ENCODE assay signal across 8 mouse cellular contexts in the genomic region with DNA sequence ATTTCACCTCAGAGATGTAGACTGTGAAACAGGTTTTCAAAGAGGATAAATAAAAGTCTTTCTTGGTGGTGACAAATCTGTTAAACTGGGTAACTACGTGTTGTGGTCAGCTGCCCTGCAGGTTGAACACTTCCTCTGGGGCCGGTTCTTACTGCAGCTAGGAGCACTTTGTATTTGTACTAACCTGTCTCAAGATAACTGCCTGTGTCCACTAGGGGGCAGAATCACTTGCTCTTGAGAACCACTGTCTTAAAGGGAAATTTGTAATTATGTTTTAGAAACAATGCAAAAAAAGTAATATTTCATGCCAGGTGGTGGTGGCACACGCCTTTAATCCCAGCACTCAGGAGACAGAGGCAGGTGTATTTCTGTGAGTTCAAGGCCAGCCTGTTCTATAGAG. TPM values are rescaled to one million over a fixed set of nuclear protein-coding genes. Genes with fewer than 3 reads are reported as not detected.
A peak's percentile ranks its signal among the peaks of the same experiment; 100 is the strongest.
DNase-seq lines count a peak whose midpoint lies in the region; TF ChIP-seq lines count a peak whose summit lies in the region.
"Had no signal": no experiment of that assay in that cellular context is flagged by ENCODE, and none has a peak within 500 bp of the region (broad histone marks: within the 10 kb centered on the region; RNA-seq: fewer than 3 reads in every experiment).

No protein-coding gene starts in this region.

- H3K9ac ChIP-seq in ES-E14 (ENCODE audit: insufficient read depth, low read depth, low read length, poor library complexity, severe bottlenecking), result no peak overlapping the region

- WGBS in bone marrow, adult 2 months, result 8% methylated on average over 3 of the region's 3 CpGs

- no peak overlapping the region for H3K27ac ChIP-seq in ES-E14 (ENCODE audit: insufficient read depth, low read depth, low read length, poor library complexity, severe bottlenecking)
- H3K27ac ChIP-seq in bone marrow, adult 2 months (ENCODE audit: control insufficient read depth, insufficient read depth, low read depth, low read length, poor library complexity), result no peak overlapping the region

- DNase-seq in left cerebral cortex, adult 18-20 months (ENCODE audit: low spot score in 2 of 2), result peak; percentile 37 to 50
- DNase-seq in left cerebral cortex, adult 11 months (ENCODE audit: low spot score), result no peak
- peak; percentile 70 for DNase-seq in ES-E14 (ENCODE audit: low read depth, low spot score)
- peak; percentile 41 for DNase-seq in gastrocnemius, postnatal 14 days
- DNase-seq in left cerebral cortex, postnatal 4 days, result peak; percentile 32
- peak; percentile 43 to 45 for DNase-seq in right cerebral cortex, postnatal 10 days (ENCODE audit: low spot score in 2 of 2)

- H3K4me1 ChIP-seq in ES-E14 (ENCODE audit: control insufficient read depth in 2 of 2, insufficient read depth in 2 of 2, low read length in 2 of 2, poor library complexity in 1 of 2), result no peaks in the 10 kb centered on the region
- no peaks in the 10 kb centered on the region; the same call in 1 of the 2 replicates for H3K4me1 ChIP-seq in bone marrow, adult 2 months (ENCODE audit: control insufficient read depth, insufficient read depth, low read length)
- H3K4me1 ChIP-seq: megakaryocyte, embryonic 14.5 days had no signal

- TF ChIP-seq POLR2A in bone marrow, adult 2 months (IDR thresholded peaks at IDR 0.05; ENCODE audit: borderline replicate concordance, control insufficient read depth, low read depth, low read length), result no peak

- peak; percentile 34; the same call in 1 of the 2 replicates for TF ChIP-seq CTCF in bone marrow, adult 2 months (IDR thresholded peaks at IDR 0.05; ENCODE audit: control insufficient read depth, insufficient read depth, low read length)

- H3K36me3 ChIP-seq in ES-E14 (ENCODE audit: control insufficient read depth, insufficient read depth, low read length, poor library complexity, severe bottlenecking), result peaks cover 43% of the 10 kb centered on the region

- H3K9me3 ChIP-seq in ES-E14 (ENCODE audit: control insufficient read depth, insufficient read depth, low read depth, low read length), result no peaks in the 10 kb centered on the region
- H3K9me3 ChIP-seq: megakaryocyte, embryonic 14.5 days had no signal

- in situ Hi-C loops in ES-E14 (cut with MboI; ENCODE audit: low sequenced_read_pairs in 2 of 2, unreplicated experiment in 2 of 2), result no loop called here

- intact Hi-C loops in gastrocnemius, postnatal 14 days (cut with DNase I; ENCODE audit: low total_unique reads), result no loop called here
- intact Hi-C loops in left cerebral cortex, postnatal 4 days (cut with DNase I), result no loop called here

- H3K4me3 ChIP-seq in ES-E14 (ENCODE audit: insufficient read depth in 1 of 2, low read depth in 1 of 2, low read length in 2 of 2, poor library complexity in 1 of 2, severe bottlenecking in 1 of 2), result no peak overlapping the region
- no peak overlapping the region for H3K4me3 ChIP-seq in bone marrow, adult 2 months (replicated peaks; ENCODE audit: control insufficient read depth, low read depth, low read length)
- H3K4me3 ChIP-seq: megakaryocyte, embryonic 14.5 days had no signal

TF ChIP-seq in ES-E14, 5 proteins besides CTCF, POLR2A, EP300 and RAD21:
- no peak for TF ChIP-seq CHD2 (IDR thresholded peaks at IDR 0.05; ENCODE audit: low read depth, low read length)
- TF ChIP-seq HCFC1 (IDR thresholded peaks at IDR 0.05; ENCODE audit: borderline replicate concordance, insufficient read depth, low read length), result no peak
- no peak for TF ChIP-seq ZNF384 (IDR thresholded peaks at IDR 0.05; ENCODE audit: low read depth, low read length)
- TF ChIP-seq ZC3H11A (IDR thresholded peaks at IDR 0.05; ENCODE audit: borderline replicate concordance, low read depth, low read length), result no peak
- TF ChIP-seq MAFK (IDR thresholded peaks at IDR 0.05; ENCODE audit: insufficient read depth, low read depth, low read length), result no peak
TF ChIP-seq in ES-E14: peak in this region for 0.

RNA-seq across cellular contexts. Expression of a gene that starts 15.0 kb away (rescaled TPM):
- 1 to 10 TPM; 1.7 to 2.0 TPM for total RNA-seq in left cerebral cortex, adult 18-20 months (2021)
- 1.9 and 2.1 TPM in 2 replicates for total RNA-seq in ES-E14 (2012; rRNA removed)
- polyA plus RNA-seq in bone marrow, adult 2 months (2011; ENCODE audit: insufficient read depth, insufficient read length, low replicate concordance, missing spikeins), result 11.0 and 19.3 TPM in 2 replicates
- 1 to 10 TPM; 3.4 to 3.9 TPM for total RNA-seq in gastrocnemius, postnatal 14 days (2021)
- total RNA-seq in left cerebral cortex, postnatal 4 days (2021), result 1 to 10 TPM; 1.8 to 2.8 TPM

RNA-seq across cellular contexts. Expression of a gene that starts 43.4 kb away (rescaled TPM):
- under 1 TPM; 0.45 to 0.53 TPM for total RNA-seq in left cerebral cortex, adult 18-20 months (2021)
- total RNA-seq in ES-E14 (2012; rRNA removed), result 49.9 and 59.4 TPM in 2 replicates
- polyA plus RNA-seq in bone marrow, adult 2 months (2011; ENCODE audit: insufficient read depth, insufficient read length, low replicate concordance, missing spikeins), result 35.6 and 50.2 TPM in 2 replicates
- total RNA-seq in gastrocnemius, postnatal 14 days (2021), result 1 to 10 TPM; 3.2 to 3.6 TPM
- total RNA-seq in left cerebral cortex, postnatal 4 days (2021), result 1 to 10 TPM; 6.9 to 7.0 TPM
